Mouse (Mus musculus) liver, embryonic 15.5 days (tissue): ENCODE measurements around the gene 2310030G06Rik. TPM values are rescaled to one million over a fixed set of nuclear protein-coding genes. Genes with fewer than 3 reads are reported as not detected.

Experiments used
- ATAC-seq: fragments of 200-750 bp; cut with Nextera tagmentation; 2 replicates; pipeline ENCODE4 v1.8.0; 2017; ENCODE audit warnings: moderate number of reproducible peaks, mild to moderate bottlenecking, moderate library complexity; ENCODE audit not compliant: insufficient read depth
- H3K27ac ChIP-seq: fragments of 300-500 bp; sonication (generic); replicated peaks from 2 replicates; pipeline ENCODE4 v1.5.1; 2015; ENCODE audit warnings: mild to moderate bottlenecking, inconsistent platforms
- H3K27me3 ChIP-seq: fragments of 300-500 bp; sonication (generic); 2 replicates; pipeline ENCODE4 v1.6.1; 2015; ENCODE audit warnings: mild to moderate bottlenecking, inconsistent platforms
- H3K36me3 ChIP-seq: fragments of 300-500 bp; sonication (generic); replicated peaks from 2 replicates; pipeline ENCODE4 v1.6.1; 2015; ENCODE audit warnings: moderate library complexity, mild to moderate bottlenecking, inconsistent platforms
- H3K4me1 ChIP-seq: fragments of 300-500 bp; sonication (generic); replicated peaks from 2 replicates; pipeline ENCODE4 v1.6.1; 2015; ENCODE audit warnings: inconsistent platforms
- H3K4me2 ChIP-seq: fragments of 300-500 bp; sonication (generic); 2 replicates; pipeline ENCODE4 v1.6.1; 2015; ENCODE audit warnings: moderate library complexity, mild to moderate bottlenecking, inconsistent platforms
- H3K4me3 ChIP-seq: fragments of 300-500 bp; sonication (generic); replicated peaks from 2 replicates; pipeline ENCODE4 v1.5.1; 2015; ENCODE audit warnings: mild to moderate bottlenecking, inconsistent platforms
- H3K9ac ChIP-seq: fragments of 300-500 bp; sonication (generic); 2 replicates; pipeline ENCODE4 v1.6.1; 2015; ENCODE audit warnings: moderate library complexity, mild to moderate bottlenecking, inconsistent platforms
- H3K9me3 ChIP-seq: fragments of 300-500 bp; sonication (generic); replicated peaks from 2 replicates; pipeline ENCODE4 v1.6.1; 2016; ENCODE audit warnings: inconsistent platforms
- WGBS: fragments of 180-500 bp; shearing (Covaris S2); methylation state at CpG from one replicate; pipeline ENCODE4 v1.1.7; 2015; ENCODE audit warnings: mixed read lengths; ENCODE audit not compliant: insufficient replicate concordance; 5-methylcytosine and 5-hydroxymethylcytosine counted together
- polyA plus RNA-seq: library from polyadenylated mRNA; unstranded; fragments of >200 nt; fragmentation: Nextera tagmentation; extraction: Ambion mirVana; gene quantifications from 2 replicates; pipeline ENCODE4 v1.2.1, GENCODE M21; 2015

2310030G06Rik gene
- polyA plus RNA-seq, 1 experiment from 2014 or later = 3.9 TPM

DNA sequence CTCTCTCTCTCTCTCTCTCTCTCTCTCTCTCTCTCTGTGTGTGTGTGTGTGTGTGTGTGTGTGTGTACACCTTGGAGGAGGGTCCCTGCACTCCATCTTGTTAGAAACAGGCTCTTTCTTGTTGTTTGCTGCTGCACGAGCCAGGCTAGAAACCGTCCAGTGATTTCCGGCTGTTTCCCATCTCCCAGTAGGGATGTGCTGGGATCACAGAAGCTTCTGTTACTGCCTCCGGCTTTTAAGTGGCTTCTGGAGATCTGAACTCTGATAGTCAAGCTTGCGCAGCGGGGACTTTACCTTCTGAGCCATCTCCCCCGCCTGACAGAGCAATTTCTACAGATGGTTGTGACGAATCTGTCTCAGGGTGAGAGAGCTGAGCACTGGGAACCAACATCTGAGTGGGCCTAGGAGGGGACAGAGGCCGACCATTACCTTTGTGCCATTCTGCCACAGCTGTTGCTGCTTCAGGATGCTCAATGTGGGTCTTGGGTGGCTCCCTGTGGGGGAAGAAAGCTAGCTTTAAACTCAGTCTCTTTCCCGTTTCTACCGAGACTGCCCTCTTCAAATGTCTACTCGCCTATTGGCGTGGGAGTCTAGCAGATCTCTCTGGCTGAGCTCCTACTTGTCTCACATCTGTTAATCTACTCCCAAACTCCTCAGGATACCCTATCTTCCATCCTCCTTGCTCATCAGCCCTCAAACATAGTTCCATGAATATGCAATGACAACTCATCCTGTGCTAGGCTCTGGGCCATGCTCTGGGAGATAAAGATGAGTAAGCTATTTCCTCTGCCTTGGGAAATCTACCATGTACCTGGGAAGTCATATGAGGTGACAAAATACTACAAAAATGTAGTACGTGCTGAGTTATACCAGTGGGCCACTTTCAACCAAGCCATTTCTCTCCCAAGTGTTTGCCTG lies 5.2 kb downstream of the 2310030G06Rik start:
- Histone ChIP-seq H3K4me3 (no peak overlapping the region), H3K9me3 (no peaks in the 10 kb centered on the region), H3K27ac (no peak overlapping the region), H3K36me3 (no peaks in the 10 kb centered on the region), H3K9ac (no peak overlapping the region), H3K4me1 (peaks cover 13% of the 10 kb centered on the region), H3K27me3 (peaks cover 14% of the 10 kb centered on the region), H3K4me2 (no peak overlapping the region)
- 72% methylated on average over 14 of the region's 14 CpGs for WGBS
- no peak for ATAC-seq

DNA sequence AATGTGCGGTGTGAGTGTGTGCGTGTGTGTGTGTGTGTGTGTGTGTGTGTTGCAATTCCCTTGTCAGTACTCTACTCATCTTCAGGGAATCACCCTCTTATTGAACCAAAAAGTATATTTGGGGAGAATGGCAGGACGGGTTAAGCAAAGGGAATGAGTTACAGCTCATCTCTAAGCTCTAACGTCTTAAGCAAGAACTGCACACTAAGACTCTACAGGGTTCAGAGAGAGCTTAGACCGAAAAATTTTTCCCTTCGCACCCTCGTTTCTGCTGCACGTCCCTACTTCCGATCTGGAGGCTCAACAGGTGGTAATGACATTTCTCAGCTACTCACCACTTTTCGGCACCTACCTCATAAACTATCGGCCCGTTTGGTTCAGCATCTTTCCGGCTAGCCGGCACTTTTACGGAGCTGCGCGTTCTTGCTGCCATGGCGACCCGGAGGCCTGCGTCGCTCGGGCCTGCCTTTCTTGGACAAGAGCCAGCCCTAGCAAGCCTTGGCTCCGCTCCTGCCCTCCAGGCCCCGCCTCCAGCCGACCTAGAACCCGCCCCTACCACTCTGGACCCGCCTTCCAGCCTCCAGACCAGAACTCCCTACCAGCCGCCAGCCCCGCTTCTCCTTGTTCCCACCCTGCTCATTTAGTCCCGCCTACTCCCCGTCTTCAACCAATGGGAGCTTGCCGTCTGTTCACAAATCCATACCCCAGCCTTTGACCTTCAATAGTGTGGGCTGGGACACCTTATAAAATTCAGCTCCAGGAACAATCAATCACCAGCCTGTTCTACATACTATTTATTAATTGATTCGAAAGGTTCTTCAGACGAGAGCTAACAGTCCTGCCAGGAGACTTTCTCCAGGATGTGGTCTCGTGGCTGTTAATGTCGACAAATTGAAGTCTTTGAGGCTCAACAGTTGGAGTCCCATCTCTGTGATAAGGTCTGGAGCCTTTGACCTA lies 7.1 kb downstream of the 2310030G06Rik start, which contains the start of gene Dixdc1:
Gene Dixdc1 (minus strand): TSS at position 604 of the 957 bp plus-strand sequence.
- H3K4me2 ChIP-seq = peak within 1 kb of the TSS; percentile 72
- H3K4me3 ChIP-seq = peak within 1 kb of the TSS; percentile 36
- ATAC-seq = peak; percentile 98
- peaks cover 13% of the 10 kb centered on the region for H3K4me1 ChIP-seq
- WGBS = 10% methylated on average over 36 of the region's 36 CpGs
- H3K9me3 ChIP-seq = no peaks in the 10 kb centered on the region
- no peak within 1 kb of the TSS for H3K9ac ChIP-seq
- H3K36me3 ChIP-seq = no peaks in the 10 kb centered on the region
- H3K27me3 ChIP-seq = peaks cover 6% of the 10 kb centered on the region; the same call in 1 of the 2 replicates
- no peak within 1 kb of the TSS for H3K27ac ChIP-seq

DNA sequence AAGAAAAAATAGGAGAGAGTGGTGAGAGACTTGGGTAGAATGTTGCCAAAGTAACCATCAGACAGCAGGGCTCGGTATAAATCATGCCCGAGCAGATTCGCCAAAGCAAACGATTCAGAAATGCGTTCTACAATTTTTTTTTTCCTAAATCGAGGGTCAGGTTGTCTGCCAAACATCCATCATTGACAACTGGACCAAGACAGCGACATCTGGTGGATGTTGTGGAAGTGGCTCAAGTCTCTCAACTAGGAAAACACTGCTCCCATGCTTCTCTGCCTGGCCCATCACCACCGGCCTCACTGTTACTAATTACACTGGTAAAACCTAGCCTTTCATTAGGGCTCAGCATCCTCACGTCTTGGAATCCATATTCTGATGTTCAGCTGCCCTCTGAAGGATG lies 11.3 kb downstream of the 2310030G06Rik start:
- Histone ChIP-seq H3K27ac (no peak overlapping the region), H3K4me1 (peaks cover 13% of the 10 kb centered on the region), H3K36me3 (no peaks in the 10 kb centered on the region), H3K4me3 (no peak overlapping the region), H3K9me3 (no peaks in the 10 kb centered on the region), H3K9ac (no peak overlapping the region), H3K27me3 (peaks cover 11% of the 10 kb centered on the region), H3K4me2 (no peak overlapping the region)
- WGBS = 2% methylated on average over 9 of the region's 9 CpGs
- ATAC-seq = no peak

DNA sequence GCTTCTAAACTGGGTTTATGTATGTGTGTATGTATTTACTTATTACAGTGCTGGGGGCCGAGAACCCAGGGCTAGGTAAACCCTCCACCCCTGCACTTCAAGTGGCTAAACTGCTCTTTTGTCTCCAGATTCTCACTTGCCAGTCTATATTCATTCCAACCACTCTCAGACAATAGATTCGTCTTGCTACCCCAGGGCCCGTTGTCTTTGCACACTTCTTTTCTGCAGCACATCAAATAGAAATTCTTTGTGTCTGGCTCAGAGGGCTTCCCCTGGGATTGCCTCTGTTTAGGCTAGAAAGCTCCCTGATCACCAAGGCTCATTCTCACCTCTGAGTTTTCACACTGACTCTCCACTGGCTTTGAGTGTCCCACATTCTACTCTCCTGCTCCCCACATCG lies 13.8 kb downstream of the 2310030G06Rik start:
- no peak overlapping the region for H3K4me3 ChIP-seq
- no peaks in the 10 kb centered on the region for H3K36me3 ChIP-seq
- ATAC-seq = no peak
- WGBS = 35% methylated on average over 4 of the region's 4 CpGs
- 0 out of 2 replicates have a peak, but pooled peaks cover 2% of the 10 kb centered on the region for H3K4me1 ChIP-seq
- H3K9me3 ChIP-seq = no peaks in the 10 kb centered on the region
- H3K4me2 ChIP-seq = no peak overlapping the region
- no peak overlapping the region for H3K9ac ChIP-seq
- peaks cover 30% of the 10 kb centered on the region for H3K27me3 ChIP-seq
- H3K27ac ChIP-seq = no peak overlapping the region

DNA sequence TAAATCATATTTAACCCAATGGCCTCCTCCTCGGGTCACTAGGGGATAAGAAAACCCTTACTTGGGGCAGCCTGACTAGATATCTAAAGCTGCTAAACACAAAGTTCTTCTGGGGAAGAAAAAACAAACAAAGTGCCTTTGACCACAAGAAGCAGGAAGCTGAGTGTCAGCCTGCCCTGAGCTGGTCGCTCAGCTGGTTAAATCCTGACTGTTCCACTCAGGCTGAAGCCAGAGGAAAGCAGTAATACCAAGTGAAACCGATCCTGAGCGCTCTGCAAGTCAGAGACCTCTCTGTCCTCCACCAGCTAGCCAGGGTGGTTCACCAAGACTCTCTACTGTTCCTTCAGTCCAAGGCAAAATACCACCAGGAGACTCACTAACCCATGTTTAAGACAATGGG lies 16.7 kb downstream of the 2310030G06Rik start:
- Histone ChIP-seq H3K9ac (no peak overlapping the region), H3K27ac (no peak overlapping the region), H3K27me3 (peaks cover 48% of the 10 kb centered on the region), H3K4me3 (no peak overlapping the region), H3K36me3 (no peaks in the 10 kb centered on the region), H3K4me1 (0 out of 2 replicates have a peak, but pooled peaks cover 2% of the 10 kb centered on the region), H3K9me3 (no peaks in the 10 kb centered on the region), H3K4me2 (no peak overlapping the region)
- WGBS = 31% methylated on average over 4 of the region's 4 CpGs
- ATAC-seq = no peak

DNA sequence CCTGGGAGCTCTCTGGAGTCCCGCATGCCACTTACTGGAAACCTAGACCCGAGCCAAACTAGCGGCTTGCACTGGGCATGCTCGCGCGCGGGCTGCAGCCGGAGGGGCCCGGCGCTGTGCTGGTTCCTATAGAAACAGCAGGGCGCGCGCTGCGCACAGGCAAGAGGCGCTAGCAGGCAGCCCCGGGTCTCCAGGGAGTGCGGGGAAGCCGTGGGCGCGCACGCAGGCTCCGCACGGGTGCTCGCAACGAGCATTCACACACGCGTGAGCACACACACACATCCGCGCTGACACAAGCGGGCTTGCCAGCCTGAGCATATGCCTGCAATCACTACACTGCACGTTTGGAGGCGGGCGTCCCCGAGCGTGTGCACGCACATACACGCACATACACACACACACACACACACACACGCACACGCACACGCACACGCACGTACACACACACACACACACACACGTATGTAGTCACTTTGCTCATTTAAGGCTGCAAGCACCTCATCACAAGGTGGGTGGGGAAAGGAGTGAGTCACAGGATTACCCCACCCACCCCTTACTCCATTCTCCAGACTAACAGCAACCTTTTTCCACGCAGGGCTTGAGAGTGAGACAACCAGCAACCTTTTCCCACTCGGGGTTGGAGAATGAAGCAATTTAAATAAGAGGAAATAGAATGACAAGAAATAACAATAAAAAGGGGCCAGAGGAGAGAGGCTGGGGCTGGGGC lies 18.2 kb downstream of the 2310030G06Rik start:
- Histone ChIP-seq H3K9me3 (no peaks in the 10 kb centered on the region), H3K9ac (no peak overlapping the region), H3K4me2 (peak overlapping the region; percentile 69), H3K4me1 (0 out of 2 replicates have a peak, but pooled peaks cover 2% of the 10 kb centered on the region), H3K4me3 (peak overlapping the region; percentile 49), H3K36me3 (no peaks in the 10 kb centered on the region), H3K27ac (no peak overlapping the region), H3K27me3 (peaks cover 48% of the 10 kb centered on the region)
- peak; percentile 67 for ATAC-seq
- WGBS = under 1% methylated on average over 45 of the region's 45 CpGs

DNA sequence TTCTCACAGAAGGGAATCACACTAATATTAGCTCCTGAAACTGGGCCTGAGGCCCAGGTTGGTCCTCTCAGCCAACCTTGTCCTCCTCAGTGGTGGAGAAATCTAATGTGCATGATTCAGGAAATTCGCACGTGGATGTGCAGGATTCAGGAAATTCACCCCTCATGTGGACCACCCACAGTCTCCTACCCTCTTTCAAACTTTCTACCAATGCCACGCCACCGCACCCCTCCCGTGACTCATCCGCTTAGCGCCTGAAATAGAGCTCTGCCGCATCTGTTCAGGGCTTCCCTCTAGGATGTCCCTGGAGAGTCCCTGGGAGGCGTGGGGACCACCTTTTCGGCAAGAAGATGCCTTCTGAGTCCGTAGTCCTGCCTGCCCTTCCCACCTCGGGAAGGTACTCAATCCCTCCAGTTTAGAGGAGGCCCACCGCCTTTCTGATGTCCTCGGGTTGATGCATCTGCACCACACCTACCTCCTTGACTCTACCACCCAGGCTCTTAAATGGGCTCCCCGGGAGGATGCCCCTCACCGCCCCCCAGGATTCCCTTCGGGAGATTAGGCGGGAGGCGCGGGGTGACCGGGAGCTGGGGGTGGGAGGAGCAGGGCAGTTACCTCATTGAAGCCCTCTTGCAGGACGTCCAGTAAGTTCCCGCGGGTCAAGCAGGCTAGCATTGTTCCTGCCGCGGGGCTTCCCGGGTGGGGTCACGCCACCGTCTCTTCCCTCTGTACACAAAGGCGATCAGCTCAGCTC lies 19.0 kb downstream of the 2310030G06Rik start:
- H3K27ac ChIP-seq = no peak overlapping the region
- H3K9me3 ChIP-seq = no peaks in the 10 kb centered on the region
- peak overlapping the region; percentile 69 for H3K4me2 ChIP-seq
- no peaks in the 10 kb centered on the region for H3K36me3 ChIP-seq
- peaks cover 51% of the 10 kb centered on the region for H3K27me3 ChIP-seq
- peak overlapping the region; percentile 49 for H3K4me3 ChIP-seq
- H3K9ac ChIP-seq = no peak overlapping the region
- 0 out of 2 replicates have a peak, but pooled peaks cover 2% of the 10 kb centered on the region for H3K4me1 ChIP-seq
- 14% methylated on average over 30 of the region's 30 CpGs for WGBS
- ATAC-seq = no peak

DNA sequence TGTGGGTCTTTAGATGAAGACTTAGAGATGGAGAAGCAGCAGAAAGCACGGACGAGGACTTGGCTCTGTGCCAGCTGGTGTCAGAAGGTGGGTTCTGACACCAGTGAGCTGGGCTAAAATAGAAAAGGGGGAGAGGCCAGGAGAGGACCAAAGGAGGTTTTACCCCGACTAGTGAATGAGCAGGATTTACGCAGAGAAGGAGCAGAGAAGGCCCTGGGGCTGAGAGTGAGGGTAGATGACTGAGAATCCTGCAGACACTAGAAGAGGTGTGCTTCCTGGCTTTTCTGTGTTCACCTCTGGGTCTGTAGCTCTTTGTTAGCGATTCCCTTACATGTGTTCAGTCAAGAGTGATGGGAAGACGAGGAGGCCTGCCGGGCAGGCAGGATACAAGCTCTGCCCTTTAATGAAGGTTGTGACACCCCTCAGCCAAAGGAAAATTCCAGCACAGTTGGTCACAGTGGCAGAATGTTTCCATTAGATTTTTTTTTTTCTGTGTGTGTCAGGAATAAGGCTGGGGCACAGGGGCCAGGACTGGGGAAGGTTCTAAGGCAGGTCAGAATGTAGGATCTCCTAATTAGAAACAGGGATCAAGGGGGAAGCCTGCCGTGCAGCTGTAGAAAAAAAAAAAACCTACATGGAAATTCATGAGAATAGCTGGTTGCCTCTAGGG lies 20.3 kb downstream of the 2310030G06Rik start:
- no peak overlapping the region for H3K4me3 ChIP-seq
- H3K27me3 ChIP-seq = peaks cover 54% of the 10 kb centered on the region
- no peak overlapping the region for H3K9ac ChIP-seq
- ATAC-seq = no peak
- H3K36me3 ChIP-seq = no peaks in the 10 kb centered on the region
- H3K4me1 ChIP-seq = 0 out of 2 replicates have a peak, but pooled peaks cover 2% of the 10 kb centered on the region
- no peaks in the 10 kb centered on the region for H3K9me3 ChIP-seq
- WGBS = 54% methylated on average over 8 of the region's 8 CpGs
- H3K4me2 ChIP-seq = no peak overlapping the region
- H3K27ac ChIP-seq = no peak overlapping the region

DNA sequence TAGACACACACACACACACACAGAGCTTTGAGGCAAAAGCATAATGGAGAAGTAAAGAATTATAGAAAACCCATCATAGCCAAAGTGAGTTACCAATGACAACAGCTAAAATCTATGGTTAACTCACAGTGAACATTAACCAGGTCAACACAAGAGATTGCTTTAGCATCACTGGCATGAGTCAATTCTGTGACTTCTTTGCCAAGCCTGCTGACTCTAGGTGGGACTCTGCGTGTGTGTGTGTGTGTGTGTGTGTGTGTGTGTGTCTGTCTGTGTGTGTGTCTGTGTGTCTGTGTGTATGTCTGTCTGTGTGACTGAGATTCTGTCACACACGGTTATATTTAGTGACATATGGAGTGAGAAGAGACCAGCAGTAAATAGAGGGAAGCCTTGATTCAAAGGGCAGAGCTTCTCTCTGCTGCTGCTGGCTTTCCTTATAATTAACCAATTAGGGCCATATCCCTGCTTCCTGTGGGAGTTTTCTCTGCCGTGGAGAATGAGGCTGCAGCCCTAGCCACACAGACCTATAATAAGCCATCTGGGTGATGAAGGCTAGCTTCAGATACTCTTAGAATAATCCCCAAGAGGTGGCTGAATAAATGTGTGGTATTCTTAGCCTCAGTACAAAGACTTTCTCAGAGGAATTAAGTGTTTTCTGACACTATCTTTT lies 21.5 kb downstream of the 2310030G06Rik start:
- Histone ChIP-seq H3K9ac (no peak overlapping the region), H3K4me2 (no peak overlapping the region), H3K27ac (no peak overlapping the region), H3K36me3 (no peaks in the 10 kb centered on the region), H3K27me3 (peaks cover 48% of the 10 kb centered on the region), H3K9me3 (no peaks in the 10 kb centered on the region), H3K4me3 (no peak overlapping the region), H3K4me1 (0 out of 2 replicates have a peak, but pooled peaks cover 2% of the 10 kb centered on the region)
- 37% methylated on average over 3 of the region's 3 CpGs for WGBS
- no peak for ATAC-seq
